Comparison of ENCODE assay signal across 23 mouse cellular contexts in genomic region chr2:153256604-153257003, GRCm38 (mm10).
"Had no signal": no experiment of that assay in that cellular context is flagged by ENCODE, and none has a peak within 500 bp of the region (broad histone marks: within the 10 kb centered on the region; RNA-seq: fewer than 3 reads in every experiment).

No protein-coding gene starts in this region.

- H3K27me3 ChIP-seq: heart, embryonic 13.5 days; heart, embryonic 15.5 days; hindbrain, embryonic 13.5 days; hindbrain, embryonic 15.5 days; limb, embryonic 13.5 days; limb, embryonic 15.5 days; liver, embryonic 12.5 days had no signal

- H3K4me1 ChIP-seq: hindbrain, embryonic 13.5 days; hindbrain, embryonic 15.5 days had no signal

- H3K9me3 ChIP-seq: heart, embryonic 13.5 days; heart, embryonic 15.5 days; hindbrain, embryonic 13.5 days; hindbrain, embryonic 15.5 days; limb, embryonic 13.5 days; limb, embryonic 15.5 days; liver, embryonic 12.5 days had no signal

- H3K4me2 ChIP-seq: heart, embryonic 11.5 days; heart, embryonic 13.5 days; heart, embryonic 15.5 days; hindbrain, embryonic 13.5 days; hindbrain, embryonic 15.5 days; limb, embryonic 13.5 days; limb, embryonic 15.5 days; liver, embryonic 12.5 days had no signal

- ATAC-seq: forebrain, postnatal 0 days; hindbrain, postnatal 0 days; liver, embryonic 12.5 days had no signal

- H3K4me3 ChIP-seq: heart, adult 2 months; heart, embryonic 13.5 days; heart, embryonic 15.5 days; hindbrain, embryonic 13.5 days; hindbrain, embryonic 15.5 days; limb, embryonic 13.5 days; limb, embryonic 15.5 days; liver, embryonic 12.5 days had no signal

- DNase-seq: forebrain, postnatal 0 days; gastrocnemius, postnatal 10 days; gastrocnemius, postnatal 25 days; heart, adult 11 months; heart, adult 2 months; heart, postnatal 14 days; heart, postnatal 36 days; kidney, adult 18-20 months; kidney, adult 8-10 months; kidney, postnatal 10 days; kidney, postnatal 36 days; layer of hippocampus, adult 9-11 months; layer of hippocampus, postnatal 36 days; left cerebral cortex, postnatal 4 days had no signal

- H3K27ac ChIP-seq: heart, adult 2 months; heart, embryonic 13.5 days; heart, embryonic 15.5 days; hindbrain, embryonic 13.5 days; hindbrain, embryonic 15.5 days; hindbrain, postnatal 0 days; limb, embryonic 13.5 days; limb, embryonic 15.5 days; liver, embryonic 12.5 days had no signal

- H3K9ac ChIP-seq: forebrain, postnatal 0 days; heart, embryonic 13.5 days; heart, embryonic 15.5 days; hindbrain, embryonic 13.5 days; hindbrain, embryonic 15.5 days; limb, embryonic 13.5 days; limb, embryonic 15.5 days; liver, embryonic 12.5 days had no signal
